Mouse (Mus musculus) ES-E14 (cell line): ENCODE data around the gene Olfr612. TPM values are rescaled to one million over a fixed set of nuclear protein-coding genes. Genes with fewer than 3 reads are reported as not detected.
"Not testable (repeated sequence)": the region's sequence is repeated elsewhere in the genome, so short reads cannot be mapped to it uniquely, and the experiment has no call there.

ENCODE experiments used
- DNase-seq: peaks from one replicate; pipeline ENCODE4 v3.0.0-alpha.2; 2013; ENCODE audit warnings: low read depth, low spot score
- H3K27ac ChIP-seq: 2 replicates; pipeline ENCODE4 v1.5.1; 2012; ENCODE audit warnings: low read depth, mild to moderate bottlenecking, low read length, moderate library complexity, mixed read lengths; ENCODE audit not compliant: poor library complexity, insufficient read depth, severe bottlenecking
- H3K36me3 ChIP-seq: 2 replicates; pipeline ENCODE4 v1.6.1; 2012; ENCODE audit warnings: mild to moderate bottlenecking, low read length, moderate library complexity, mixed read lengths; ENCODE audit not compliant: control insufficient read depth, poor library complexity, insufficient read depth, severe bottlenecking
- H3K4me1 ChIP-seq, 2 experiments: fragments of 150-350 bp in 1 of 2; sonication (generic) in 1 of 2; 2 replicates each; pipeline ENCODE4 v1.6.1; 2012; ENCODE audit warnings: low read length in 2 of 2, mild to moderate bottlenecking in 1 of 2, mixed read lengths in 1 of 2; ENCODE audit not compliant: control insufficient read depth in 2 of 2, insufficient read depth in 2 of 2, poor library complexity in 1 of 2
- H3K4me3 ChIP-seq, 2 experiments: fragments of 150-350 bp in 1 of 2; sonication (generic) in 1 of 2; 2 replicates each; pipeline ENCODE4 v1.5.1; 2012; ENCODE audit warnings: low read length in 2 of 2, low read depth in 1 of 2, mild to moderate bottlenecking in 1 of 2, mixed read lengths in 1 of 2; ENCODE audit not compliant: insufficient read depth in 1 of 2, poor library complexity in 1 of 2, severe bottlenecking in 1 of 2
- H3K9ac ChIP-seq: 2 replicates; pipeline ENCODE4 v1.6.1; 2012; ENCODE audit warnings: low read depth, mild to moderate bottlenecking, low read length, mixed read lengths; ENCODE audit not compliant: poor library complexity, insufficient read depth, severe bottlenecking
- H3K9me3 ChIP-seq: fragments of 150-350 bp; sonication (generic); 2 replicates; pipeline ENCODE4 v1.6.1; 2012; ENCODE audit warnings: low read depth, mild to moderate bottlenecking, low read length; ENCODE audit not compliant: control insufficient read depth, insufficient read depth
- CHD2 ChIP-seq: IDR thresholded peaks from 2 replicates; pipeline ENCODE4 v1.6.1; 2014; ENCODE audit warnings: mild to moderate bottlenecking, low read depth, low read length, inconsistent platforms
- HCFC1 ChIP-seq: IDR thresholded peaks from 2 replicates; pipeline ENCODE4 v1.6.1; 2012; ENCODE audit warnings: low read length, inconsistent platforms, borderline replicate concordance; ENCODE audit not compliant: insufficient read depth
- MAFK ChIP-seq: IDR thresholded peaks from 2 replicates; pipeline ENCODE4 v1.6.1; 2014; ENCODE audit warnings: mild to moderate bottlenecking, low read depth, low read length, inconsistent platforms; ENCODE audit not compliant: insufficient read depth
- ZC3H11A ChIP-seq: IDR thresholded peaks from 2 replicates; pipeline ENCODE4 v1.6.1; 2012; ENCODE audit warnings: low read depth, mild to moderate bottlenecking, inconsistent platforms, low read length, borderline replicate concordance
- ZNF384 ChIP-seq: IDR thresholded peaks from 2 replicates; pipeline ENCODE4 v1.6.1; 2012; ENCODE audit warnings: low read depth, low read length, inconsistent platforms
- in situ Hi-C, 2 experiments: fragments of 600-800 bp; cut with MboI; formaldehyde crosslinking; loops; one replicate each; pipeline ENCODE4 v1.15.1; 2025; ENCODE audit warnings: low sequenced_read_pairs in 2 of 2, inconsistent platforms in 1 of 2; ENCODE audit not compliant: unreplicated experiment in 2 of 2
- total RNA-seq: library from RNA; depleted of rRNA; stranded (reverse); fragments of 300-350 nt; gene quantifications from 2 replicates; pipeline ENCODE4 v1.2.3, GENCODE M21; 2012; rRNA removed

Olfr612 gene
- total RNA-seq, 1 experiment: not detected

GRCm38 (mm10) chr7:103547774-103548173 lies 5.3 kb upstream of the Olfr612 start, which contains the start of gene Olfr613:
Gene Olfr613, plus strand, starts transcription at chr7:103548074.
- TF ChIP-seq ZC3H11A (no peak), CHD2 (no peak), MAFK (no peak), ZNF384 (no peak), HCFC1 (no peak)
- no peaks in the 10 kb centered on the region for H3K36me3 ChIP-seq
- DNase-seq: no peak
- H3K4me3 ChIP-seq: no peak within 1 kb of the TSS
- in situ Hi-C loops: no loop called here
- H3K4me1 ChIP-seq: no peaks in the 10 kb centered on the region
- no peaks in the 10 kb centered on the region for H3K9me3 ChIP-seq
- H3K9ac ChIP-seq: no peak within 1 kb of the TSS
- H3K27ac ChIP-seq: no peak within 1 kb of the TSS

GRCm38 (mm10) chr7:103520746-103521145 lies 21.8 kb downstream of the Olfr612 start, which contains the start of gene Olfr611:
Gene Olfr611, minus strand, starts transcription at chr7:103520846.
- H3K9ac ChIP-seq, H3K4me1 ChIP-seq, H3K4me3 ChIP-seq, H3K36me3 ChIP-seq, DNase-seq, H3K27ac ChIP-seq, in situ Hi-C loops, H3K9me3 ChIP-seq: not testable (repeated sequence)

- TF ChIP-seq HCFC1 (no peak), ZC3H11A (no peak), MAFK (no peak), ZNF384 (no peak)
- Histone ChIP-seq H3K9me3 (no peaks in the 10 kb centered on the region), H3K4me3 (no peak within 1 kb of the TSS), H3K27ac (no peak within 1 kb of the TSS), H3K9ac (no peak within 1 kb of the TSS), H3K36me3 (no peaks in the 10 kb centered on the region), H3K4me1 (no peaks in the 10 kb centered on the region)
- DNase-seq: no peak
- in situ Hi-C loops: no loop called here
Observed at GRCm38 (mm10) chr7:103512022-103512421, 30.5 kb downstream of the Olfr612 start, which contains the start of gene Olfr610. Gene Olfr610, minus strand, starts transcription at chr7:103512122.

GRCm38 (mm10) chr7:103497962-103498361 lies 44.6 kb downstream of the Olfr612 start, which contains the start of gene Olfr609:
Gene Olfr609, minus strand, starts transcription at chr7:103498062.
- no peaks in the 10 kb centered on the region for H3K36me3 ChIP-seq
- no peaks in the 10 kb centered on the region for H3K4me1 ChIP-seq
- no peak for DNase-seq
- H3K27ac ChIP-seq: no peak within 1 kb of the TSS
- H3K9me3 ChIP-seq: no peaks in the 10 kb centered on the region
- H3K9ac ChIP-seq: no peak within 1 kb of the TSS
- H3K4me3 ChIP-seq: no peak within 1 kb of the TSS
- TF ChIP-seq MAFK: no peak
- TF ChIP-seq HCFC1: no peak
- TF ChIP-seq ZNF384: no peak
- no peak for TF ChIP-seq ZC3H11A
- no peak for TF ChIP-seq CHD2
- in situ Hi-C loops: no loop called here

Other genes with a start within 250 kb of the Olfr612 start
- gene Olfr596, start 237.1 kb downstream of the Olfr612 start, total RNA-seq: not detected in 2 replicates
- gene Olfr597, start 226.4 kb downstream of the Olfr612 start, total RNA-seq: not detected in 2 replicates
- gene Olfr598, start 219.1 kb downstream of the Olfr612 start, total RNA-seq: not detected in 2 replicates
- gene Olfr599, start 206.8 kb downstream of the Olfr612 start, total RNA-seq: not detected in 2 replicates
- gene Olfr600, start 193.0 kb downstream of the Olfr612 start, total RNA-seq: not detected in 2 replicates
- gene Olfr601, start 180.1 kb downstream of the Olfr612 start, total RNA-seq: not detected in 2 replicates
- gene Olfr603, start 156.5 kb downstream of the Olfr612 start, total RNA-seq: not detected in 2 replicates
- gene Usp17lc, start 127.6 kb downstream of the Olfr612 start, total RNA-seq: 3.7 and 6.4 TPM in 2 replicates
- not detected in 2 replicates for gene Olfr605, start 97.3 kb downstream of the Olfr612 start, total RNA-seq
- gene Olfr606, start 93.7 kb downstream of the Olfr612 start, total RNA-seq: not detected in 2 replicates
- not detected in 2 replicates for gene Olfr607, start 78.6 kb downstream of the Olfr612 start, total RNA-seq
- not detected in 2 replicates for gene Olfr608, start 72.8 kb downstream of the Olfr612 start, total RNA-seq
- gene Olfr609, start 44.7 kb downstream of the Olfr612 start, total RNA-seq: not detected in 2 replicates
- not detected in 2 replicates for gene Olfr610, start 30.6 kb downstream of the Olfr612 start, total RNA-seq
- not detected in 2 replicates for gene Olfr611, start 21.9 kb downstream of the Olfr612 start, total RNA-seq
- not detected in 2 replicates for gene Olfr613, start 5.4 kb upstream of the Olfr612 start, total RNA-seq
- gene Olfr615, start 13.4 kb upstream of the Olfr612 start, total RNA-seq: not detected in 2 replicates
- gene Olfr616, start 26.4 kb upstream of the Olfr612 start, total RNA-seq: not detected in 2 replicates
- not detected in 2 replicates for gene Olfr617, start 30.3 kb upstream of the Olfr612 start, total RNA-seq
- gene Olfr618, start 47.4 kb upstream of the Olfr612 start, total RNA-seq: not detected in 2 replicates
- gene Olfr619, start 57.9 kb upstream of the Olfr612 start, total RNA-seq: not detected in 2 replicates
- not detected in 2 replicates for gene Olfr620, start 69.8 kb upstream of the Olfr612 start, total RNA-seq
- not detected in 2 replicates for gene Olfr622, start 100.0 kb upstream of the Olfr612 start, total RNA-seq
- gene Olfr623, start 121.0 kb upstream of the Olfr612 start, total RNA-seq: not detected in 2 replicates
- 0.04 TPM in 1 of 2 replicates, not detected in the other for gene Olfr624, start 128.5 kb upstream of the Olfr612 start, total RNA-seq
- gene Olfr625-ps1, start 140.0 kb upstream of the Olfr612 start, total RNA-seq: not detected in 2 replicates
- gene Olfr243, start 172.0 kb upstream of the Olfr612 start, total RNA-seq: not detected in 2 replicates
- gene Olfr628, start 187.7 kb upstream of the Olfr612 start, total RNA-seq: not detected in 2 replicates
- not detected in 2 replicates for gene Olfr629, start 202.2 kb upstream of the Olfr612 start, total RNA-seq
- gene Olfr630, start 214.6 kb upstream of the Olfr612 start, total RNA-seq: not detected in 2 replicates
- not detected in 2 replicates for gene Olfr69, start 228.9 kb upstream of the Olfr612 start, total RNA-seq
- gene Olfr68, start 237.0 kb upstream of the Olfr612 start, total RNA-seq: not detected in 2 replicates
- not detected in 2 replicates for gene Olfr67, start 249.1 kb upstream of the Olfr612 start, total RNA-seq